Mouse (Mus musculus) inflammation-experienced regulatory T-cells, adult 16 weeks (primary cell): ENCODE data around the gene Clrn1. TPM values are rescaled to one million over a fixed set of nuclear protein-coding genes. Genes with fewer than 3 reads are reported as not detected.

Experiments used
- polyA plus RNA-seq: library from polyadenylated mRNA; unstranded; fragments of 100-300 nt; shearing (Covaris generic); gene quantifications from one replicate; pipeline ENCODE4 v1.2.1, GENCODE M21; 2017

Clrn1 gene
- polyA plus RNA-seq = not detected

GRCm38 (mm10) chr3:58884801-58885573 is at the start of gene Clrn1:
TSS of gene Clrn1 (minus strand) at chr3:58885340.

GRCm38 (mm10) chr3:58822211-58822610 is 62.9 kb downstream of the Clrn1 start, which contains the start of gene Mindy4b-ps:
TSS of gene Mindy4b-ps (minus strand) at chr3:58822311.

Other genes with a start within 250 kb of the Clrn1 start
- gene Erich6, start 248.1 kb downstream of the Clrn1 start, polyA plus RNA-seq = not detected
- gene Siah2, start 192.9 kb downstream of the Clrn1 start, polyA plus RNA-seq = 0.68 TPM
- gene Mindy4b-ps, start 63.0 kb downstream of the Clrn1 start, polyA plus RNA-seq = not detected
- 0.49 TPM for gene Med12l, start 120.5 kb upstream of the Clrn1 start, polyA plus RNA-seq
- gene Gpr171, start 216.5 kb upstream of the Clrn1 start, polyA plus RNA-seq = 48.4 TPM